Mouse (Mus musculus): ENCODE measurements around the gene Mafk.

DNA sequence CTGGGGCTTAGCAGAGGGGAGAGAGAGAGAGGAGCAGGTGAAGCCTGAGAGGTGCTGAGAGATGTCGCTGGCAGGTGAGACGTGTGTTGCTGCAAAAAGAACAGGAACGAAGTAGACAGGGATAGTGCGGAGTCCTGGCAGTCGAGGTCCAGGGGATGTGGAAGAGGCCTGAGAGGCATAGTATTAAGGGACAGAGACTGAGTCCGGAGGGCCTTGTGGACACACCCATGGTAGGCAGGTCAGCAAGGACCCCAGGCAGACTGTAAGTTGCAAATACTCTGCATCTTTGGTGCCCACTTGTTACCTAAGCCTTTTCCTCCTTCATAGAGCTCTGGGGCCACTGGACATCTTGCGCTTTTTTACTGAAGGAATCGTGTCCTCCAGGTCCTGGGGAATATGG, 9.9 kb downstream of the Mafk start:
- TF ChIP-seq CTCF (IDR thresholded peaks at IDR 0.05; ENCODE audit: borderline replicate concordance, control insufficient read depth, extremely low read depth, insufficient read depth, low read length, poor library complexity): no peak
- no peak for TF ChIP-seq POLR2A (IDR thresholded peaks at IDR 0.05; ENCODE audit: control insufficient read depth, extremely low read depth, insufficient read depth, low read length, poor library complexity)

Data from thymus, adult 2 months (tissue).